Mouse (Mus musculus): Measurements from ENCODE around the gene Os9.
"Not testable (repeated sequence)": the region's sequence is repeated elsewhere in the genome, so short reads cannot be mapped to it uniquely, and the experiment has no call there.

Os9 gene

DNA sequence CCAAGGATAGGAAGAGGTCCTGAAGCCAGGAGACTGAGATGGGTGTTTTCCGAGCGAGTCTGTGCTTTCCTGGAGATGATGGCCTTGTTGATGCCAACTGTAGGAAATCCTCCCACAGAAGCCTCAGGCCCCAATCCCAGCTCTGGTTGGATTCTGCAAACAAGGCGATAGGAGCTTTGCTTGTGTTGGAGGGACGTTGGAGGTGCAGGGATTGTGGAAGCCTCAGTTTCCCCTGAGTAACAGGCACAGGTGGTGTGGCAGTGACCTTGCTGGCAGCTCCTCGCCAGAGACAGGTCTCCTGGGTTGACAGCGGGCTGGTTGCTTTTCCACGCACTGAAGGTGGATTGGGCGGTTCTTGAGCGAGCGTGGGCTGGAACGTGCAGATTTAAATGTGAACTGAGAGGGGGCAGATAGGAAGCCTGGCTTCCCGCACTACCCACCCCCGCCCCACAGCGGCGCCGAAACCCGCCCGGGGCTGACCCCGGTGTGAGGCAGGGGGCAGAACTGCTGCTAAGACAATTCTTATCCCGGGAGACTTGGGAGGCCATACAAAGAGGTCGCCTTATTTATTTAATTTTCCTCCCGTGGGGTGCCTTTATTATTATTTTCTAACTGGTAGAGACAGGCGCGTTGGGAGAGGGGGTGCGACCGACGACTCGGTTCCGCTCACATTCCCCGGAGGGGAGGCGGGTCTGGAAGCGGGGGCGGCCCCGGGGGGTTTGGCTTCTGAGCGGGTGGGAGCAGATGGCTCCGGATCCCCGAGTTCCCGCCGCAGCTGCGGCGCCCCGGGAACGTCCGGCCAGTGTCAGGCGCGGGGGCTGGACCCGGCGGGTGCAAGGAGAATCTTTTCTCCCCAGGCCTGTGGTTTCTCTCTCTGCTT, 39.8 kb downstream of the Os9 start:
- in situ Hi-C loops (cut with MseI, MboI): no loop called here

DNA sequence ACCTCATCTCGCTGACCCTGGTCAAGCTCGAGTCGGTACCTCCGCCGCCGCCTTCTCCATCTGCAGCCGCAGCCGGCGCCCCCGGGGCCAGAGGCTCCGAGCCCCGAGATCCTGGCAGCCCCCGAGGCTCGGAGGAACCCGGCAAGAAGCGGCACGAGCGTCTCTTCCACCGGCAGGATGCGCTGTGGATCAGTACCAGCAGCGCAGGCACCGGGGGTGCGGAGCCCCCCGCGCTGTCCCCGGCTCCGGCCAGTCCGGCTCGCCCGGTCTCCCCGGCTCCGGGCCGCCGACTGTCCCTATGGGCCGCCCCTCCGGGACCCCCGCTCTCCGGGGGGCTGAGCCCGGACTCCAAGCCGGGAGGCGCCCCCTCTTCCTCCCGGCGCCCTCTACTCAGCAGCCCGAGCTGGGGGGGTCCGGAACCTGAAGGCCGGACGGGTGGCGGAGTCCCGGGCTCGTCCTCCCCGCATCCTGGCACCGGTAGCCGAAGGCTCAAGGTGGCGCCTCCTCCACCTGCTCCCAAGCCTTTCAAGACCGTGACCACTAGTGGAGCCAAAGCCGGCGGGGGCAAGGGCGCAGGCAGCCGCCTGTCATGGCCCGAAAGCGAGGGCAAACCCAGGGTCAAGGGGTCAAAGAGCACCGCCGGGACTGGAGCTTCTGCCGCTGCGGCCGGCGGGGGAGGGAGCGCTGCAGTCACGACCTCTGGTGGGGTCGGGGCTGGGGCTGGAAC, 41.1 kb downstream of the Os9 start:
- in situ Hi-C loops (cut with MseI, MboI): no loop called here

DNA sequence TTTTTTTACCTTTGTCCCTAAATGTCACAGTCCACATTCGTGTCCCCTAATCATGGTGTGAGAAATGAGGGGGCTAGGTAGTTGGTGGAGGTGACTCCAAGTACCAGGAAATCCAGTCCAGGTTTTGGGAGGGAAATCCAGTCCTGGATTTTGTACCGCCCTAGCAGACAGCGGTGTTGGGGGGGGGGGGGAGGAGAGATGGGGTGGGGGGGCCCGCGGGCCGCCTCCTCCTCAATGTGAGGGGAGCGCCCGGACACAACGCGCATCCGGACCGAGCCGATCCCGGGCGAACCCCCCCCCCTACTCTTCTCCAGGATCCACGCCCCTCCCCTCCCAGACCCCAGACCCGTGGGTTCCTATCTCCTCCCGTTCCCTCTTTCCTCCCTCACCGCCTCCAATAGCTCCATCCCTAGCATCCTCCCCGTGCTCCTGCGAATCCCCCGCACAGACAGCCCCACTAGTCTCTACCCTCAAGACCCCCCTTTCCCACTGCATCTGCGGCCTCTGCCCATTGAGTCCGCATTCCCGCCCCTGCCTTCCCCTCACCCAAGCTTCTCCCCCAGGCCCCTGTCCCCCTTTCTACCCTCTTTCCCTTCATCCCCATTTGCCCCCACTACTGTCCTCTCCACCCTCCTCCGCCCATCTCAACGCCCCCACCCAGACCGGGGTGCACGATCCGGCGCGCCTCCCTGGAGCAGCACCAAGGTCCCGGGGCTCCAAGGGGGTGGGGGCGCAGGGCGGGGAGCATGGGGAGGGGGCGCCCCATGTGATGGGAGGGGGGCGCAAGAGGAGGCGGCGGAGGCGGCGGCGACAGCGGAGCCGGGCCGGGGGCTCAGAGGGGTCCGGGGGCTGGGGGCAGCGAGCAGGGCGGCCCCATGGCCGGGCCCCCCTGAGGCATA, 42.0 kb downstream of the Os9 start:
- in situ Hi-C loops (cut with MseI, MboI): no loop called here

- in situ Hi-C loops (cut with MseI, MboI): no loop called here
Measured at GRCm38 (mm10) chr10:127078001-127078676, 42.8 kb downstream of the Os9 start.

GRCm38 (mm10) chr10:127077515-127077914, 43.4 kb downstream of the Os9 start:
- in situ Hi-C loops (cut with MseI, MboI): no loop called here

DNA sequence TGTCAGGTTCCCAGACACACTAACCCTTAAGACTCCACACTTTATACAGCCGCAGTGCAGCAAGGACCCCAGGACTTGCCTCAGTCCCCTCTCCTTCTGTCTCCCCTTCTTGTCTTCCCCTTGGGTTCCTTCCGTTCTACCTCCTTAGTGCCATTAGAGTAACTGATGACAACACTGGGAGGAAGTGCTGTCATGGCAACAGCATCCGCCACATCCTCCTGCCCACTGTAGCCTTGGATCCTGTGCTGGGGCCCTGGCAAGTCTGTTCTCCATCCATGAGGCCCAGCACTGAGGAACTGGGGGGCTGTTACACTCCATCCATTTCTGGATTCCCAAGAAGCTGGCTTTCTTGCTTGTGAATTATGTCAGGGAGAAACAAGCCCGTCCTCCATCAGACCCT, 44.8 kb downstream of the Os9 start:
- in situ Hi-C loops (cut with MseI, MboI): no loop called here

- in situ Hi-C loops (cut with MseI, MboI): no loop called here
Measured at GRCm38 (mm10) chr10:127075651-127076050, 45.3 kb downstream of the Os9 start.

DNA sequence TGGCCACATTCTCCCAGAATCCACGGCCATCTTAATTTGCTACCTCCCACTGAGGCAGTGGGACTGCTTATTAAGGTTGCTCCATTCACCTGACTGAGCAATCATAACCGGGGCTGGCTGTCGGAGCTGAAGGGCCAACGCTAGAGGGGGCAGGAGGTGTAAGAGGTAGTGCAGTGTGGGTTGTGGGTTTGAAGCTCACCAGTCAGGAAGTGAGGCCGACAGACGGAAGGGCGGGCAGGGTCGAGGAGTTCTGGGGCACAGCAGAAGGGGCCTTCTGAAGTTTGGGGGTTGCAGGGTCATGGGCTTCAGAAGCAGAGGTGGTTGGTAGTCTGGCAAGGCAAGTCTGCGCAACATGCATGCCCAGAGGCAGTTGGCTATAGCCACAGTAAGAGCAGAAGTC, 45.9 kb downstream of the Os9 start, which contains the start of gene Agap2:
Gene Agap2, plus strand, starts transcription at position 205 of the 400 bp plus-strand sequence.
- in situ Hi-C loops (cut with MseI, MboI): no loop called here

- in situ Hi-C loops (cut with MseI, MboI): no loop called here
Measured at GRCm38 (mm10) chr10:127073981-127074380, 47.0 kb downstream of the Os9 start.

GRCm38 (mm10) chr10:127072969-127073368, 48.0 kb downstream of the Os9 start:
- in situ Hi-C loops (cut with MseI, MboI): not testable (repeated sequence)

- in situ Hi-C loops (cut with MseI, MboI): not testable (repeated sequence)
Measured at GRCm38 (mm10) chr10:127072270-127072669, 48.7 kb downstream of the Os9 start.

- in situ Hi-C loops (cut with MseI, MboI): no loop called here
Measured at GRCm38 (mm10) chr10:127071203-127071602, 49.7 kb downstream of the Os9 start.

- in situ Hi-C loops (cut with MseI, MboI): no loop called here
Measured at GRCm38 (mm10) chr10:127070190-127071121, 50.5 kb downstream of the Os9 start, which contains the start of gene Tspan31. TSS of gene Tspan31 (minus strand) at chr10:127070264.

GRCm38 (mm10) chr10:127069281-127070189, 51.4 kb downstream of the Os9 start:
- in situ Hi-C loops (cut with MseI, MboI): no loop called here

DNA sequence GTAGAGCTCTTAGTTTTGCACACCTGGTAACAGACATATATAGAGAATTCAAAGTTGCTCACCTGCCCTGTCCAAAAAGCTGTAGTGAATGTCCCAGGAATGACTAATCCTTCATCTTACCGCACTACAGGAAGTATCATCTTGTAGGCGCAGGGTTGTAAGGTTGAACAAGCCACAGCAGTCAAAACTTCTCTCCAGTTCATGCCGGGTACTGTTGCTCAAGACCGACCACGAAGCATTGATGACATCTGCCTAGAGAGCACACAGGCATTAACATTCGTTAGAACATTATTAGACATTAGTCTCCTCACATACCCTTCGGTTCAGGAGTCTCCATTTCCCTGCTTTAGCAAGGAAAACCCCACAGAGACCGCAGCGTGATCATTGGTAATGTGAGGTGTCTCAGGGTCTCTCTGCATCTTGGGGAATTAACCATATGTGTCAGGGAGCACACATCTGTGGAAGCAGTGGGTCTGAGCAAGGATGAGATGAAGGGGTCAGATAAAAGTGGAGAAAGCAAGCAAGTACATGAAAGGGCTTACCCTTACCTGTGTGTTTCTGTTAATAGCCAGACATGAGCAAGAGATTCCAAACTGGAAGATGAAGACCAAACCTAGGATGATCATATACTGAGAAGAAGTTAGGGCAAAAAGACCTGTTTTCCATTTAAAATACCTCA, 52.4 kb downstream of the Os9 start:
- in situ Hi-C loops (cut with MseI, MboI): no loop called here

DNA sequence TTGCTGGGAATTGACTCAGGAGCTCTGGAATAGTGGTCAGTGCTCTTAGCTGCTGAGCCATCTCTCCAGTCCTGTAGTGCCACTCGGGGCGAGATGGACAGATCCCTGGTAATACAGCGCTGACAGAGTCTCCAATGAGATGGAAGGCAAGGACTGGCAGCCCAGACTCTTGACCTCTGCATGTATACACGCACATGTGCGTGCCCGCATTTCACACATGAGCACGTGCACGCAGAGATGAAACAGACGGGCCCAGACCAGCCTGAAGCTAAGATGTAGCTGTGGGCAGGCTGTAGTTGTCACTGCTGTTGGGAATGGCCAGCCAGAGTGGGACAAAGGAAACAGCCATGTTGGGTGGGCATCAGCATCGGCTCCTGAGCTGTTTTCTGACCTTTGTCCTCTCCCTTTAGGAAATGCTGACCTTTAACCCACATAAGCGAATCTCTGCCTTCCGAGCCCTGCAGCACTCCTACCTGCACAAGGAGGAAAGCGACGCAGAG, 54.4 kb downstream of the Os9 start:
- in situ Hi-C loops (cut with MseI, MboI): no loop called here

DNA sequence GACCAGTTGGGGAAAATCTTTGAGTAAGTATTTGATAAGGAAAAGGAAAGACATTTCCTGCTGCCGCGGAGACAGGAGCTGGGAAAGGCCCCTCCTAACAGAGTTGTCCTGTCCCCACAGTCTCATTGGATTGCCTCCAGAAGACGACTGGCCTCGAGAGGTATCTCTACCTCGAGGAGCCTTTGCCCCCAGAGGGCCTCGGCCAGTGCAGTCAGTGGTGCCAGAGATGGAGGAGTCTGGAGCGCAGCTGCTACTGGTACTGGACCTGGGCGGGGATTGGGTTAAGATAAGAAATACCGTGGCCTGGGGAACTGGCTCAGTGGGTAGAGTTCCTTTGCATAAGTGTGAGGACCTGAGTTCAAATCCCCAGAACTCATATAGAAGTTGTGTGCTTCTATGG, 55.0 kb downstream of the Os9 start:
- in situ Hi-C loops (cut with MseI, MboI): no loop called here

Data from mouse trophoblast stem cell (cell line).